Mouse (Mus musculus) brown adipose tissue, adult 24 weeks (tissue): Measurements from ENCODE around the gene Sec13. TPM values are rescaled to one million over a fixed set of nuclear protein-coding genes. Genes with fewer than 3 reads are reported as not detected.

Source experiments
- H3K27ac ChIP-seq: fragments of 200-500 bp; replicated peaks from 2 replicates; pipeline ENCODE4 v1.5.1; 2012; ENCODE audit warnings: low read depth, mild to moderate bottlenecking, low read length
- H3K4me1 ChIP-seq: fragments of 200-500 bp; 2 replicates; pipeline ENCODE4 v1.6.1; 2012; ENCODE audit warnings: low read length, mixed read lengths; ENCODE audit not compliant: control insufficient read depth, insufficient read depth, insufficient read length
- H3K4me3 ChIP-seq: fragments of 200-500 bp; 2 replicates; pipeline ENCODE4 v1.5.1; 2012; ENCODE audit warnings: low read depth, mild to moderate bottlenecking, low read length, moderate library complexity; ENCODE audit not compliant: insufficient read depth
- polyA plus RNA-seq: library from polyadenylated mRNA; stranded (reverse); fragments of >200 nt; gene quantifications from 2 replicates; pipeline ENCODE4 v1.2.4, GENCODE M21; 2012; ENCODE audit not compliant: missing spikeins, insufficient read depth, insufficient read length

The Sec13 gene
- polyA plus RNA-seq, result 66.1 and 99.8 TPM in 2 replicates

DNA sequence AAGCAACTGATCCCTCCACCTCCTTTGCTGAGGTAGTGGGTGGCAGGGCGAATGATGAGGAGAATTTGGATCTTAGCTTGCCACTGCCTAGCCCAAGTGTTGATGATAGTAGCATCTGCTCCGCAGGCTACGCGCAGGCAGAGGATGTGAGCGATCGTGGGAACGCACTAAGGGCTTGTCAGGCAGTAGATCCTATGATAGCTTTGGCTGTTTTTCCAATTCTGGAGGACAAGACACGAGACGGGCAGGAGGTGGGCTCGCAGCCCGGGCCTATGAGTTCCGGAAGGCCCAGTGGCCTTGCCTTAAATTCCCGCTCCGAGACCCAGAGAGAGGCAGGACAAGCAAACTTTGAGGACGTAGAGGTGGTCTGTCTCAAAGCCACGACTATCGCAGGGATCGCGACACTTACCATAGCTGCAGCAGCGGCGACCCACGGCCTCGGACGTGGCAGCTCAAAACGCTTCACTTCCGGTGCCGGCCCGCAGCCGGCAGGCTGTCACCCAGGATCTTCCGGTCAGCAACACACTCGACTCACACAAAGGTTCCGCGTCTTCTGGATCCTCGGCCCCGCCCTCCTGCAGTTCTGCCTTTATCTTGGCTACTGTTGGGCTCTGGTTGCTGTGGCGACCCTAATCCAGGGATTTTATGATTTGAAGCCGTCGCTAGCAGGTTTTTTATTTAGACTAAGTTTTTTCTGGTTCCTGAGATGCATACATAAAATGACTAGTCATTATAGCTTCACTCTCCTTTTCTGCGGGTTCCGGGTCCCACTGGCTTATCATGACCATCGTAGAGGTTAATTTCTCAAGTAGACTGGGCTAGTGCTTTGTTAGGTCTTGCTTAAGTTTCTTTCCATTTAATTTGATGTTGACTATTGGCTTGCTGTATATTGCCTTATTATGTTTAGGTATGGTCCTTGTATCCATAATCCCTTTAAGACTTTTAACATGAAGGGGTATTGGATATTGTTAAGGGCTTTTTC, at the start of gene Sec13:
Gene Sec13, minus strand, starts transcription at position 508 of the 982 bp plus-strand sequence.
- Histone ChIP-seq H3K4me3 (peak within 1 kb of the TSS; percentile 98), H3K4me1 (peaks cover 2% of the 10 kb centered on the region; the same call in 1 of the 2 replicates), H3K27ac (peak within 1 kb of the TSS; percentile 89)

DNA sequence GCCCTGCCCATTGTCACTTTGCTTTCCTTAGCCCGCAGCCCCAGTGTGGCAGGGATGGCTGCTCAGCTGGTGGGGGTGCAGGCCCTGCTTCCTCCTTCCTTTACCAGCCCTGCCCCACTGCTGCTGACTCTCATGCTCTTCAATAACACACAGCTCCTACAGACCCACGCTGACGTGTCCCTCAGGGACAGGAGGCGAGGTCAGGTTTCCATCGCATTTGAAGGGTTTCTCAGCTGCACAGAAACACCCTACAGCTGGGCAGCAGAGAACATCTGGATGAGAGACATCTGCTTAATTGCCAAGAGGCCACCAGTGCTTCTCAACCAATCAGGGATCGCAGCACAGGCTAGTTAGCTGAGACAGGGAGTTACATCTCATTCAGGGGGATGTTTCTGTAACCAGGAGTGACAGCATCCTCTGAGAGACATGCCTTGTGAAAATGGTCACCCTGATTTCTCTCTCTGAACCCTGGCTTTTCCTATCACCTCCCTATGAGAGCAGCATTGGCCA, 47.0 kb upstream of the Sec13 start:
- Histone ChIP-seq H3K4me3 (no peak overlapping the region), H3K27ac (no peak overlapping the region), H3K4me1 (no peaks in the 10 kb centered on the region)

DNA sequence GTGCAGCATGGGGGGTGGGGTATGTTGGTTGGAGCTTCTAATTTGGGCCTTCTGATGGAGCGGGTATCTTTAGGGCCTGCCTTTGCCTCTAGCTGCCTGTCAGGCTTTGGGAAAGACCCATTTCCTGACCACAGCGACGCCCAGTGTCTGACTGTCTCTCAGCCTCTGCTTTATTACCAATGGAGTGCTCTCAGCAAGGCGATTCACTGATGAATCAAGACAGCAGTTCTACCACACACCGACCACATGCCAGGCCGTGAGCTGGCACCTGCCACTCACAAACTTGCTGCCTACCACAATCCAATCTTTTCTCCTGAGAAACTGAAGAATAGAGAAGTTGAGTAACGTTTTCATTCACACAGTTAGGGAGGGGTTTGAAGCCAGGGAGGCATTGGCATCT, 45.1 kb upstream of the Sec13 start:
- Histone ChIP-seq H3K27ac (no peak overlapping the region), H3K4me3 (no peak overlapping the region), H3K4me1 (no peaks in the 10 kb centered on the region)

DNA sequence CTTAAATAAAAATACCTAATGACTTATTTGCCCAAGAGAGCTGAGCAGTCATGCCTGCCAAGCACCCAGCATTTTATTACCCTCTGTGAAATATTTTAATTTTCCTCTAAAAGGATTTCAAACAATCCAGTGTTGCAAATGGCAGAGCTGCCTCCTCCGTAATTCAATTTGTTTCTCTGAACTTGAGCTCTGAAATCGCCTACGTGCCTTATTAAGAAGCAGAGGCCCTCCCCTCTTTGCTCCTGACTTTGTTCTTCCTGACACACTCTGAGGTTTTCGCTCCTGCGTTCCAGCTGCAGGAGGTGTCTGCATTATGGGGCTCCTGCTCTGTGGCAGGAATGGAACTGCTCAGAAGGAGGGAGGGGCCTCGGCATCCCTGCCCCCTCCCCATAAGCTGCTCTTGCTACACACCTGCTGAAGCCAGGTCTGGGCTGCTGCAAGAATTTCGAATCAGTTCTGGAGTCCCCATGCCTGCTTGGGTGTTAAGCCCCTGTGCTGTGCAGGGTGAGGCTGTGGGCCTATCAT, 37.7 kb upstream of the Sec13 start:
- H3K4me1 ChIP-seq, result no peaks in the 10 kb centered on the region
- no peak overlapping the region for H3K27ac ChIP-seq
- no peak overlapping the region for H3K4me3 ChIP-seq

- Histone ChIP-seq H3K4me1 (no peaks in the 10 kb centered on the region), H3K4me3 (no peak overlapping the region), H3K27ac (no peak overlapping the region)
These were observed 28.3 kb upstream of the Sec13 start for GRCm38 (mm10) chr6:113768804-113769203.

DNA sequence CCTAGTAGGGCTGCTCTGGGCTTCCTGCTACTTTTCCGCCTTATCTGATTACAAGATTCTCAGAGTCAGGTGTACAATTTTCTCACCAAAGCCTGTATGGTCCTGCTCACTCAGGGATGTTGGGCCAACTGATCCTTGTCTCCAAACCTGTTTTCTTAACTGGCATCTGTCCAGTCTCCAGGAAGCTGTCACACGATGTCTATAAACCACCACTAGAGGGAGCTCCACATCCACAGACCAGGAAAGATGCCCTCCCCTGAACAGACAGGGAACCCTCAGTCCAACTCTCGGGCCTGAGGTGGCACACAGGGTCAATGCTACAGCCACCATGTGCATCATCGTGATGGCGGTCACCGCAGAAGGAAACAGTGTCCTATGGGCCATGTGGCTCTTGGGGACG, 21.1 kb upstream of the Sec13 start:
- Histone ChIP-seq H3K4me1 (no peaks in the 10 kb centered on the region), H3K4me3 (no peak overlapping the region), H3K27ac (no peak overlapping the region)

- Histone ChIP-seq H3K27ac (no peak overlapping the region), H3K4me3 (no peak overlapping the region), H3K4me1 (no peaks in the 10 kb centered on the region; the same call in 1 of the 2 replicates)
These were observed 8.7 kb upstream of the Sec13 start for GRCm38 (mm10) chr6:113749119-113749685.

DNA sequence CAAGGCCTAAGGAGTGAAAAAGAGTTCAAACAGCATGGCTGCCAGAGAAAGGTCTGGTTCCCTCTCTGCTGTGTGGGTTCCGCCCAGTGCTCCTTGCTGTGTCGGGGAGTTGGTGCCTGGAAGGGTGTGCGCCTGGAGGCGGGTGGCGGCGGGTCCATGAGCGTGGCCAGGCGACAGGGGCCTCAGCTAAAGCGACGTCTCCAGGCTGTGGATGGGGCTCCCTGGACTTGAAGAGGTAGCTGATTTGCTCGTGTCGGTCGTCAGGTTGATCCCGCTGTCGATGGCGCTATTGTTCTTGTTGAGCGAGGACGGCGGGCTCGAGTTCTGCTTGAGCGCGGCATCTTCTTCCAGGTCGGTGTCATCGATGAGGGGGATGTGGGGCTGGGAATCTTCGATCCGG, 7.8 kb upstream of the Sec13 start:
- Histone ChIP-seq H3K4me1 (no peaks in the 10 kb centered on the region; the same call in 1 of the 2 replicates), H3K4me3 (0 out of 2 replicates have a peak overlapping the region, but pooled peaks have one; percentile 5), H3K27ac (no peak overlapping the region)

DNA sequence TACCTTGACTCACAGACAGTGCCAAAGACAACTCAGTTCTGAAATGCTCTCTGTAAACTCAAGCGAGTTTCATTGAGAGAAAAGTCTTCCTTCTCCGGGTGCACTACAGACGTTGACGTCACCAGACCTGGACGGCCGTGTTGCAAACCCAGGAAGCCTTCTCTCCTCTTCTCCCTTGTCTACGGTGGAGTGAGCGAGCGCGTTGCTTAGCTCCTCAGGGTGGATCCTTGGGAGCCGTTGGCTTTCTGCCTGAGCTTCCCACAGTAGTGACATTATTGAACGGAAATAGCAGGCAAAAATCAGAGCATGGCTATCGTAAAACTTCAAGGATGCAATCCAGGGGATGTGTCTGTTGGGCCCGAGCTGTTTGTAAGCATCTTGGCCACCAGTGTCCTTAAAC, 6.7 kb upstream of the Sec13 start:
- Histone ChIP-seq H3K4me1 (no peaks in the 10 kb centered on the region; the same call in 1 of the 2 replicates), H3K27ac (no peak overlapping the region), H3K4me3 (no peak overlapping the region)

GRCm38 (mm10) chr6:113745117-113745516, 4.6 kb upstream of the Sec13 start:
- Histone ChIP-seq H3K4me3 (no peak overlapping the region), H3K27ac (no peak overlapping the region), H3K4me1 (no peaks in the 10 kb centered on the region; the same call in 1 of the 2 replicates)

DNA sequence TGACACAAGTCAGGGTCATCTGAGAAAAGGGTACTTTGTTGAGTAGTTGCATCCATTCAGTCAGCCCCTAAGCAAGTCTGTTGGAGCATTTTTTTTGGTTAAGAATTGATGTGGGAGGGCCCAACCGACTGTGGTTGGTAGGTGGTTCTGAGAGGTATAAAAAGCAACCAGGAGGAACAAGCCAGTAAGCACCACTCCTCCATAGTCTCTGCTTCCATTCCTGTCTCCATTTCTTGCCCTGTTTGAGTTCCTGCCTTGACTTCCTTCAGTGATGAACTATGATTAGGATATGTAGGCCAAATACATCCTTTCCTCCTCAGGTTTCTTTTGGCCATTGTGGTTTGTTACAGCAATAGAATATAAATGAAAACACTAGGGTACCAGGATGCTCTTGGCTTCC, 2.6 kb upstream of the Sec13 start:
- H3K4me3 ChIP-seq, result no peak overlapping the region

GRCm38 (mm10) chr6:113742321-113742720, 1.8 kb upstream of the Sec13 start:
- H3K4me1 ChIP-seq, result peaks cover 2% of the 10 kb centered on the region; the same call in 1 of the 2 replicates
- no peak overlapping the region for H3K4me3 ChIP-seq
- H3K27ac ChIP-seq, result no peak overlapping the region

More for the DNA sequence above, 2.6 kb upstream of the Sec13 start:
- Histone ChIP-seq H3K4me1 (peaks cover 2% of the 10 kb centered on the region; the same call in 1 of the 2 replicates), H3K27ac (no peak overlapping the region)

GRCm38 (mm10) chr6:113741425-113741824, 882 bp upstream of the Sec13 start:
- Histone ChIP-seq H3K4me3 (no peak overlapping the region), H3K27ac (no peak overlapping the region), H3K4me1 (peaks cover 2% of the 10 kb centered on the region; the same call in 1 of the 2 replicates)

GRCm38 (mm10) chr6:113737318-113738046, 3.1 kb downstream of the Sec13 start:
- Histone ChIP-seq H3K4me3 (no peak overlapping the region), H3K27ac (no peak overlapping the region), H3K4me1 (peaks cover 2% of the 10 kb centered on the region; the same call in 1 of the 2 replicates)
